Mouse (Mus musculus) bone marrow, adult 2 months (tissue): Measurements from ENCODE around the gene Bmi1.

Experiments used
- CTCF ChIP-seq: fragments of 200-500 bp; IDR thresholded peaks from 2 replicates; pipeline ENCODE4 v1.5.1; 2011; ENCODE audit warnings: low read length, control low read depth; ENCODE audit not compliant: control insufficient read depth, insufficient read depth
- POLR2A ChIP-seq: fragments of 200-500 bp; IDR thresholded peaks from 2 replicates; pipeline ENCODE4 v1.6.1; 2011; ENCODE audit warnings: low read depth, mild to moderate bottlenecking, control low read depth, low read length, borderline replicate concordance; ENCODE audit not compliant: control insufficient read depth

DNA sequence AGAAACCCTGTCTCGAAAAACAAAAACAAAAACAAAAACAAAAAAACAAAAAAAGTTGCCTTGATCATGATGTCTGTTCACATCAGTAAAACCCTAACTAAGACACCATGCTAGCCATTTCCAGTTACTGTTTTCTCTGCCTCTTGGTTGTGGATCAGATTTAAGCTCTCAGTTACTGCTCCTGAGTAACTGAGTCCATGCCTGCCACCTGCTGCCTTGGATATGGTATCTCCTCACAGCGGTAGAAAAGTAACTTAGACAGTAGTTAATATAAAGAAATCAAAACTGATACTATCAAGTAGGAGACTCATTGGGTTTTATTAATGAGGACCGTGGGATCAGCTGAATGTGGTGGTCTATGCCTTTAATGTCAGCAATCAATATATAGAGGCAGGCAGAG is 37.5 kb downstream of the Bmi1 start:
- TF ChIP-seq CTCF: no peak
- TF ChIP-seq POLR2A: no peak
